Mouse (Mus musculus) ES-E14 (cell line): ENCODE results near the gene Brpf1.

Experiments used
- CHD2 ChIP-seq: IDR thresholded peaks from 2 replicates; pipeline ENCODE4 v1.6.1; 2014; ENCODE audit warnings: mild to moderate bottlenecking, low read depth, low read length, inconsistent platforms
- HCFC1 ChIP-seq: IDR thresholded peaks from 2 replicates; pipeline ENCODE4 v1.6.1; 2012; ENCODE audit warnings: low read length, inconsistent platforms, borderline replicate concordance; ENCODE audit not compliant: insufficient read depth
- MAFK ChIP-seq: IDR thresholded peaks from 2 replicates; pipeline ENCODE4 v1.6.1; 2014; ENCODE audit warnings: mild to moderate bottlenecking, low read depth, low read length, inconsistent platforms; ENCODE audit not compliant: insufficient read depth
- ZNF384 ChIP-seq: IDR thresholded peaks from 2 replicates; pipeline ENCODE4 v1.6.1; 2012; ENCODE audit warnings: low read depth, low read length, inconsistent platforms

DNA sequence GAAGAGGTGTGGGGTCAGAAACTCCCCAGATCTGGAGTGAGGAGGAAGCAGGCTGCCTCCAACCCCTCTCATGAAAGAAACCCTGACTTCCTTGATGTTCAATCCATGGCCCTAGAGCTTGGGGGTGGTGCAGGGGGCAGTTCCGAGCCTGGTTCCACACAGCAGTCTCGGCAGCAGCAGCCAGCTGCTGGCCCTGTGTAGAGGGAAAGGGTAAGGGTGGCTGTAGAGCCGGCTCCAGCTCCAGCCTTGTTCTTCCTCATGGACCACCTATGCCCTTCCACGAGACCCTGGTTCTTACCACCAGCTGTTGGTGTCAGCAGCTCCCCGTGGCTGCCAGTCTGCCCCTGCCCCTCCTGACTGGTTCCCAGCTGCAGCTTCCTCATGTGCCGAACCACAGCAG is 27.3 kb downstream of the Brpf1 start:
- TF ChIP-seq CHD2 = no peak
- TF ChIP-seq MAFK = no peak
- TF ChIP-seq HCFC1 = no peak
- no peak for TF ChIP-seq ZNF384
